Mouse (Mus musculus) neural tube, embryonic 12.5 days (tissue): ENCODE measurements around the gene Klf8. TPM values are rescaled to one million over a fixed set of nuclear protein-coding genes. Genes with fewer than 3 reads are reported as not detected.
"Not testable (repeated sequence)": the region's sequence is repeated elsewhere in the genome, so short reads cannot be mapped to it uniquely, and the experiment has no call there.

Experiments used
- ATAC-seq: fragments of 200-750 bp; cut with Nextera tagmentation; 2 replicates; pipeline ENCODE4 v1.8.0; 2017; ENCODE audit warnings: low read depth, mild to moderate bottlenecking, moderate TSS enrichment, moderate library complexity; ENCODE audit not compliant: low FRiP score
- H3K27ac ChIP-seq: fragments of 300-500 bp; sonication (generic); 2 replicates; pipeline ENCODE4 v1.5.1; 2016
- H3K27me3 ChIP-seq: fragments of 300-500 bp; sonication (generic); replicated peaks from 2 replicates; pipeline ENCODE4 v1.6.1; 2016; ENCODE audit warnings: mild to moderate bottlenecking
- H3K36me3 ChIP-seq: fragments of 300-500 bp; sonication (generic); 2 replicates; pipeline ENCODE4 v1.6.1; 2016; ENCODE audit warnings: mild to moderate bottlenecking
- H3K4me1 ChIP-seq: fragments of 300-500 bp; sonication (generic); 2 replicates; pipeline ENCODE4 v1.6.1; 2016
- H3K4me2 ChIP-seq: fragments of 300-500 bp; sonication (generic); replicated peaks from 2 replicates; pipeline ENCODE4 v1.6.1; 2016; ENCODE audit warnings: mild to moderate bottlenecking
- H3K4me3 ChIP-seq: fragments of 300-500 bp; sonication (generic); 2 replicates; pipeline ENCODE4 v1.5.1; 2016
- H3K9ac ChIP-seq: fragments of 300-500 bp; sonication (generic); 2 replicates; pipeline ENCODE4 v1.6.1; 2016; ENCODE audit warnings: mild to moderate bottlenecking
- H3K9me3 ChIP-seq: fragments of 300-500 bp; sonication (generic); 2 replicates; pipeline ENCODE4 v1.6.1; 2016; ENCODE audit warnings: mild to moderate bottlenecking
- WGBS: fragments of 180-500 bp; shearing (Covaris S2); methylation state at CpG from one replicate; pipeline ENCODE4 v1.1.7; 2016; 5-methylcytosine and 5-hydroxymethylcytosine counted together
- polyA plus RNA-seq: library from polyadenylated mRNA; unstranded; fragments of >200 nt; fragmentation: Nextera tagmentation; extraction: Ambion mirVana; gene quantifications from 2 replicates; pipeline ENCODE4 v1.2.1, GENCODE M21; 2016

Gene Klf8
- polyA plus RNA-seq = 2.5 and 3.2 TPM in 2 replicates

DNA sequence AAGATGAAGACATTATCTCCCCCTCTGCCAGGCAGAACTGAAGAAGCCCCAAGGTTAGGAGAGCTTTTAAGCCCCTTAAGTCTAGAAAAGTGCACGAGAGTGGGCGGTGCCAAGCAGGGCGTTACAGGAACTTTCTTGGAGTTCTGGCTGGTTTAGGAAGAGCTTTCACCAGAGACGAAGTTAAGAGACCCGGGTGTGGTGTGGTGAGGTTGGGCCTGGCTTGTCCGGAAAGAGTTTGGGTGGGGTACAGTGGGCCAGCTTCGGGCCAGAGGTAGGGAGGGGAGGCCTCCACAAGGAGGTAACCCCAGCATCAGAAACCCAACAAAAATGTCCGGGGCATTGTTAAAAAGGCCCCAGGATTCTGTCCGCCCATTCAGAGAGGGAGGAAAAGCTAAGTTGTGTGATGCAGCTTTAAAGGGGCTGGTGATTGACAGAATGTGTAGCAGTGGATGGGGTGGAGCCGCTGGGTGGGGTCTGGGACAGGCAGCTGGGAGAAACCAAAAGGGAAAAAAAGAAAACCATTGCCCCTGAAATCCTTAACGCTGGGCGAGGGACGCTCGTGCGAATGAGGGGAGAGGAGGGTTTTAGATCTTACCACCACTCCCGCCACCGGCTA is at the start of gene Klf8:
Klf8 (plus strand) TSS at position 163 of the 616 bp plus-strand sequence.
- H3K9ac ChIP-seq = peak within 1 kb of the TSS; percentile 54
- no peaks in the 10 kb centered on the region for H3K4me1 ChIP-seq
- H3K4me3 ChIP-seq = peak within 1 kb of the TSS; percentile 49
- ATAC-seq = peak; percentile 57
- no peaks in the 10 kb centered on the region for H3K27me3 ChIP-seq
- H3K9me3 ChIP-seq = no peaks in the 10 kb centered on the region
- 22% methylated on average over 17 of the region's 17 CpGs for WGBS
- no peaks in the 10 kb centered on the region for H3K36me3 ChIP-seq
- no peak within 1 kb of the TSS for H3K27ac ChIP-seq
- H3K4me2 ChIP-seq = peak within 1 kb of the TSS; percentile 58

DNA sequence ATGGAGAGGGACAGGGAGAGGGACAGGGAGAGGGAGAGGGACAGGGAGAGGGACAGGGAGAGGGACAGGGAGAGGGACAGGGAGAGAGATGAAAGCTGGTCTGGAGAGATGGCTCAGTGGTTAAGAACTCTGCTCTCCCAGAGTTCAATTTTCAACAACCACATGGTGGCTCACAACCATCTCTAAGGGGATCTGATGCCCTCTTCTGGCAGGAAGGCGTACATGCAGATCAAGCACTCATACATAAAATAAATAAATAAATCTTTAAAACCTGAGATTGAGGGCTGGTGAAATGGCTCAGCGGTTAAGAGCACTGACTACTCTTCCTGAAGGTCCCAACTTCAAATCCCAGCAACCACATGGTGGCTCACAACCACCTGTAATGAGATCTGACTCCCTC is 38.1 kb upstream of the Klf8 start:
- H3K4me2 ChIP-seq, H3K9ac ChIP-seq, H3K9me3 ChIP-seq, ATAC-seq, H3K4me3 ChIP-seq, H3K27me3 ChIP-seq, H3K4me1 ChIP-seq, H3K36me3 ChIP-seq, H3K27ac ChIP-seq: not testable (repeated sequence)
- WGBS = 74% methylated on average over 2 of the region's 2 CpGs

DNA sequence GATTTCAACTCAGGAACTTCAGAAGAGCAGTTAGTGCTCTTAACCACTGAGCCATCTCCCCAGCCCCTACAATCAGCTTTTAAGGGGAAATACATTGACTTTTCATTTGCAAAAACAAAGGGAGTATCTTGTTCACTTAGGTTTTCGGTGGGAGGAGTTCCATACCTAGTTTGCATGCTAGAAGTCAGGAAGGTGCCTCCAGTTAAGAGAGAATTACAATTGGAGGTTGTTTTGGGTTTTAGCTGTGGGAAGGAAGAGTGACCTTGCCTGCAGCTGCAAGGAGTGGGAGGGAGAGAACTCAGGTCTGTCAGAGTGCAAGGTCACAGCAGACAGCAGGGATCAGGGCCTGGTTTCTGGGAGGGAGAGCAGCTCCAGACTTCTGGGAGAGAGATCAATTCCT is 26.2 kb upstream of the Klf8 start:
- Histone ChIP-seq H3K4me2 (no peak overlapping the region), H3K9me3 (no peaks in the 10 kb centered on the region), H3K27ac (no peak overlapping the region), H3K9ac (no peak overlapping the region), H3K4me3 (no peak overlapping the region), H3K4me1 (no peaks in the 10 kb centered on the region), H3K36me3 (no peaks in the 10 kb centered on the region), H3K27me3 (no peaks in the 10 kb centered on the region)
- 46% methylated on average over 1 of the region's 1 CpGs for WGBS
- ATAC-seq = no peak

DNA sequence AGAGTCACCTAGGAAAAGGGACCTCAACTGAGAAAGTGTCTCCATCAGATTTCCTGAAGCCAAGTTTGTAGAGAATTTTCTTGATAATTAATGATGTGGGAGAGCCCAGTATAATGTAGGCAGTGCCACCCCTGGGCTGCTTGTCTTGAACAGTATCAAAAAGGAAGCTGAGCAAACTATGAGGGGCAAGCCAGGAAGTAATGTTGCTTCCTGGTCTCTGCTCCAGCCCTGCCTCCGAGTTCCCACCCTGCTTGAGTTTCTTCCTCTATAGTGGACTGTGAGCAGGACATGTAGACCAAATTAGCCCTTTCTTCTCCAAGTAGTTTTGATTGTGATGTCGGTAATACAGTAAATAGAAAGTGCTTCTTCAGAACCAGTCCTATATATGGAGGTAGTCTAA is 6.0 kb upstream of the Klf8 start:
- Histone ChIP-seq H3K4me3 (no peak overlapping the region), H3K4me1 (no peaks in the 10 kb centered on the region), H3K9me3 (no peaks in the 10 kb centered on the region), H3K4me2 (no peak overlapping the region), H3K9ac (no peak overlapping the region), H3K27me3 (no peaks in the 10 kb centered on the region), H3K36me3 (no peaks in the 10 kb centered on the region), H3K27ac (no peak overlapping the region)
- no peak for ATAC-seq
- WGBS = 69% methylated on average over 2 of the region's 2 CpGs

DNA sequence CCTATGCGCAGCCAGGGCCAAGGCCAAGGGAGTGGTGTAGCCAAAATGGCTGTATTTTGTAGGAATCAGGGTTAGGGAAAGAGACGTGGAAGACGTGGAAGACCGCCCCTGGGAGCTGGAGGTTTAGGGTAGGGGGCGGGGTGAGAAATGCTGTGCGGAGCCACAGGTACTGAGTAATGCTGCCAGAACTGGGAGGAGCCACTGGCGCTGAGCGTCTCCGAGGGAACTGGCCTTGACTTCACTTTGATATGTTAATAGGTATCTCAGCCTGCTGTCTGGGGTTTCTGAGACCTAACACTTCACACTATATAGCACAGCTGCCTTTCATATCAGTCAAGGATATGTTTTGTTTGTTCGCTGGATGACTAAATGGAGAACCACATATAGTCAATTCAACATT is 4.0 kb upstream of the Klf8 start:
- no peak for ATAC-seq
- H3K4me3 ChIP-seq = no peak overlapping the region
- H3K36me3 ChIP-seq = no peaks in the 10 kb centered on the region
- WGBS = 21% methylated on average over 10 of the region's 10 CpGs
- H3K27me3 ChIP-seq = no peaks in the 10 kb centered on the region
- H3K27ac ChIP-seq = no peak overlapping the region
- no peaks in the 10 kb centered on the region for H3K9me3 ChIP-seq
- no peaks in the 10 kb centered on the region for H3K4me1 ChIP-seq
- no peak overlapping the region for H3K4me2 ChIP-seq
- H3K9ac ChIP-seq = no peak overlapping the region

DNA sequence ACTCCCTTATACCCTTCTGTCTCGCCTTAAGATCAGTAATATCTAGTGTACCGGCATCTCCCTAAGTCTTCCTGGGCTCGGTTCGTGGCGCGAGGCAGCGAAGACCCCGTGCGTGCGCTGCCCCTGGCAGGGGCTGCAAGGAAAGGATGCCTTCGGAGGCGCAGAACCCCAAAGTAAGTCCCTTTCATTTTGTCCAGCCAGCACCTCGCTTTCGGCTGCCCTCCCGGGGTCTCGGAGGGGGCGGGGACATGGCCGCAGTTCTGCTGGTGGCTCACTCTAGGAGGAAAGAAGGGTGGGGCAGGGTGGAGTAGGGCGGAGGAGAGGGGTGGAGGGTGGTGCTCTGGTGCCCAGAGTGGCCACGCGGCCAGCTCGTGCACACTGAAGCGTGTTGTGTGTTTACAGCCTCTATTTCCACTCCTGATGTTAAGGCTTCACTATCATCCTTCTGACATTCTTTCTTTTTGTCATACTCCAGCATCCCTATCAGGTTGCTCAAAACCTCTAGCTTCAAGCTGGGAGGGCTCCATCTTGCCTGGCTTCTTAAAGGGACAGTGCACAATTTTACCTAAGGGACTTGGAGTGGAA is 746 bp downstream of the Klf8 start:
- H3K36me3 ChIP-seq = no peaks in the 10 kb centered on the region
- peak overlapping the region; percentile 54 for H3K9ac ChIP-seq
- H3K27me3 ChIP-seq = no peaks in the 10 kb centered on the region
- no peaks in the 10 kb centered on the region for H3K9me3 ChIP-seq
- no peaks in the 10 kb centered on the region for H3K4me1 ChIP-seq
- WGBS = 23% methylated on average over 23 of the region's 23 CpGs
- no peak overlapping the region for H3K27ac ChIP-seq
- ATAC-seq = peak; percentile 93
- H3K4me3 ChIP-seq = peak overlapping the region; percentile 49
- peak overlapping the region; percentile 58 for H3K4me2 ChIP-seq

DNA sequence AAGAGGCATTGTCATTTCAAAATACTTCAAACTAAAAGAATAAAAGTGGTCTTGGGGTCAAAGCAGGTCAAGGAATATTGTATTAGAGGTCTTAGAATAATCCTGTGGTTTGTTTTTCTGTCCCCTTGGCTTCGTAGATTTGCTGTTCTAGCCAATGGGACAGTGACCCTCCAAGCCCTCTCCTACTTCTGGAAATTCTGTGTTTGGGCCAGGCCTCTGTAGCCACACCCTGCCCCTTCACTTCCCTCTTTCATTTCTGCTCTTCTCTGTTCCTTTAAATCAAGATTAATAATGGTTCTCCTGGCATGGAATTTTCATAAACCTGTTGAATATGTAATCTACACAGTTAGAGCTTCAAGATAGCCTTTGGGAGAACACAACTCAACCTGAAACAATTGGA is 17.0 kb downstream of the Klf8 start:
- Histone ChIP-seq H3K4me2 (no peak overlapping the region), H3K4me3 (no peak overlapping the region), H3K27me3 (no peaks in the 10 kb centered on the region), H3K36me3 (no peaks in the 10 kb centered on the region), H3K9ac (no peak overlapping the region), H3K9me3 (no peaks in the 10 kb centered on the region), H3K27ac (no peak overlapping the region), H3K4me1 (no peaks in the 10 kb centered on the region)
- ATAC-seq = no peak
- 88% methylated on average over 1 of the region's 1 CpGs for WGBS

DNA sequence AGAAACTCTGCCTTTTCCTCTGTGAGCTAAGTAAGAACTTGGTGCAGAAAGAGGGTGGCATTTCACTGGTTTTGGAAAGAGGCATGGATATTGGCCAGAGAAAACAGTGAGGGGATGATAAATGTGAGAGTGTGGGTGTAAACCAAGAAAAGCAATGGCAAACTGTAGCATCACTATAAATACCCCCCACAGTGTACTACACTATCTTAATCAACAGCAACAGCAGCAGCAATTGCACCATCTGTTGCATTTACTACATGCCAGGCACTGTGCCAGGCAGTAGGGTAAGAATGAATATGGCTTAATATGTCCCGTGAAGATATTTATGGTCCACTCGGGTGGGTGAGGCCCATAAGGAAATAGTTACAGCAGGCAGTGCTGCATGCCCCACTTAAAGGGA is 18.2 kb downstream of the Klf8 start:
- Histone ChIP-seq H3K27me3 (no peaks in the 10 kb centered on the region), H3K4me1 (no peaks in the 10 kb centered on the region), H3K4me2 (no peak overlapping the region), H3K27ac (no peak overlapping the region), H3K36me3 (no peaks in the 10 kb centered on the region), H3K9me3 (no peaks in the 10 kb centered on the region), H3K9ac (no peak overlapping the region), H3K4me3 (no peak overlapping the region)
- 77% methylated on average over 2 of the region's 2 CpGs for WGBS
- no peak for ATAC-seq

DNA sequence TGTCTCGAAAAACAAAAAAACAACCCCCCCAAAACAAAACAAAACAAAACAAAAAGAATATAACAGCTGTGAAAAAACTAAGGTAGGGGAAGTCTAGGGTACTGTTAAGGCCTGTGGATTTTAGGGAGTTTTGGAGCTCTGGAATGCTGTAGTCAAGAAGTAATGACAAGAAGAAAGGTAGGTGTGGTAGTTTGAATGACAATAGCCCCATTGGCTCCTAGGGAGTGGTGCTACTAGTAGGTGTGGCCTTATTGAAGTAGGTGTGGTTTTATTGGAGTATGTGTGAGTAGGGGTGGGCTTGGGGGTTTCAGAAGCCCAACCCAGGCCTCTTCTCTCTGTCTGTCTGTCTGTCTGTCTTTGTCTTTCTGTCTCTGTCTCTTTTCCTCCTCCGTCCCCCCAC is 44.9 kb downstream of the Klf8 start:
- Histone ChIP-seq H3K9me3 (no peaks in the 10 kb centered on the region), H3K4me1 (no peaks in the 10 kb centered on the region), H3K27me3 (no peaks in the 10 kb centered on the region), H3K27ac (no peak overlapping the region), H3K9ac (no peak overlapping the region), H3K4me3 (no peak overlapping the region), H3K4me2 (no peak overlapping the region), H3K36me3 (no peaks in the 10 kb centered on the region)
- 82% methylated on average over 2 of the region's 2 CpGs for WGBS
- no peak for ATAC-seq

DNA sequence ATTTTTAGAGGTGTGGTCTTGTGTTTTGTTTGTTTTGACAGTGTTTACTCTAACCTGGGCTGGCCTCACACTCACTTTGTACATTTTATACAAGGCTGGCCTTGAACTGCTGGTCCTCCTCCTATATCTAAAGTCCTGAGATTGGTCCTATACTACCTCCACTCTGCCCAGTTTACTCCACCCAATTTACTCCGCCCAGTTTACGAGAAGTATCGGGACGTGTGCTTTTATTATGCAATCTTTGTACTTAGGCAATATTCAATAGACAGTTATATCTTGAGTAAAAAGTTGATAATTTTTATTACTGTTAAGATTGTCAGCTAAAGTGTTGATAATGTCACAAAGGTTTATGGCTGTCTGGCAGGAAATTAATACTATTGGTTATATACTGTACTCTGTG is 74.1 kb downstream of the Klf8 start:
- H3K4me3 ChIP-seq = no peak overlapping the region
- no peaks in the 10 kb centered on the region for H3K27me3 ChIP-seq
- no peaks in the 10 kb centered on the region for H3K36me3 ChIP-seq
- H3K4me1 ChIP-seq = no peaks in the 10 kb centered on the region
- 94% methylated on average over 4 of the region's 4 CpGs for WGBS
- no peaks in the 10 kb centered on the region for H3K9me3 ChIP-seq
- no peak for ATAC-seq
- H3K27ac ChIP-seq = no peak overlapping the region
- H3K4me2 ChIP-seq = no peak overlapping the region
- no peak overlapping the region for H3K9ac ChIP-seq

DNA sequence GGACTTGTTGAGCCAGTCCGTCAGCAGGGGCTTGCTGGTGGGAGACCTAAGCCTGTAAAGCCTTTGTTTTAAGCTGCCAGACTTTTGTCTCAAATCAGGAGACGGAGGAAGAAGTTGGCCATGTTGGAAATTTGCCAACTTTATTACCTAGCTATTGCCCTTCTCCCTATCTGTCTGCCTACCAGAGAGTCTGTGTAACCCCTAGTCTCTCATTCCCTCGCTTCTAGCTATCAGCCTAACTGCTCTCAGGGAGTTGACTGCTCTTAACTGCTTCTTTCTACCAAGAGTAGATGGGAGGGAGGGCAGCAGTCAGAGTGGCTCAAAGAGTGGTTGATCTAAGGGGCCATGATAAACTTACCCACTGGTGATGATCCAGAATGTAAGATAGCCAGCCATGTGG is 85.8 kb downstream of the Klf8 start:
- no peak overlapping the region for H3K27ac ChIP-seq
- no peaks in the 10 kb centered on the region for H3K9me3 ChIP-seq
- 41% methylated on average over 3 of the region's 3 CpGs for WGBS
- no peak overlapping the region for H3K4me2 ChIP-seq
- no peak overlapping the region for H3K9ac ChIP-seq
- no peaks in the 10 kb centered on the region for H3K36me3 ChIP-seq
- H3K27me3 ChIP-seq = no peaks in the 10 kb centered on the region
- ATAC-seq = no peak
- no peaks in the 10 kb centered on the region for H3K4me1 ChIP-seq
- H3K4me3 ChIP-seq = no peak overlapping the region

DNA sequence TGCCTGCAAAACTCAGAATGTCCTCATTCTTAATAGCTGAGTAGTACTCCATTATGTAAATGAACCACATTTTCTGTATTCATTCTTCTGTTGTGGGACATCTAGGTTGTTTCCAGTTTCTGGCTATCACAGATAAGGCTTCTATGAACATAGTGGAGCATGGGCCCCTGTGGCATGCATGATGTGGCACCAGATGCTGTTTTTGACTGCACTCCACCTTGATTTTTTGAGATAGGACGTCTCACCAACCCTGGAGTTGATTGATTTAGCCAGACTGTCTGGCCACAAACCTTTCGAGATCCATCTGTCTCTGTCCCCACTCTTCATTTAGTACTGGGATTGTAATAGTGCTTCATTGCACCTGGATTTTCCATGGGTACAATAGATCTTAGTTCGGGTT is 96.9 kb downstream of the Klf8 start:
- H3K9ac ChIP-seq, H3K27ac ChIP-seq, H3K27me3 ChIP-seq, H3K4me2 ChIP-seq, H3K4me3 ChIP-seq, ATAC-seq, H3K9me3 ChIP-seq, H3K4me1 ChIP-seq, H3K36me3 ChIP-seq: not testable (repeated sequence)
- 85% methylated on average over 3 of the region's 3 CpGs for WGBS
